Mouse (Mus musculus) bone marrow, adult 2 months (tissue): ENCODE measurements around the gene Sp4. TPM values are rescaled to one million over a fixed set of nuclear protein-coding genes. Genes with fewer than 3 reads are reported as not detected.

Experiments
- H3K27ac ChIP-seq: fragments of 200-500 bp; 2 replicates; pipeline ENCODE4 v1.5.1; 2012; ENCODE audit warnings: low read depth, mild to moderate bottlenecking, control low read depth, inconsistent platforms, low read length; ENCODE audit not compliant: control insufficient read depth, poor library complexity, insufficient read depth
- H3K4me1 ChIP-seq: fragments of 200-500 bp; 2 replicates; pipeline ENCODE4 v1.6.1; 2011; ENCODE audit warnings: low read length; ENCODE audit not compliant: control insufficient read depth, insufficient read depth
- H3K4me3 ChIP-seq: fragments of 200-500 bp; replicated peaks from 2 replicates; pipeline ENCODE3; 2011; ENCODE audit warnings: mild to moderate bottlenecking, low read depth, low read length, control low read depth; ENCODE audit not compliant: control insufficient read depth
- CTCF ChIP-seq: fragments of 200-500 bp; IDR thresholded peaks from 2 replicates; pipeline ENCODE4 v1.5.1; 2011; ENCODE audit warnings: low read length, control low read depth; ENCODE audit not compliant: control insufficient read depth, insufficient read depth
- POLR2A ChIP-seq: fragments of 200-500 bp; IDR thresholded peaks from 2 replicates; pipeline ENCODE4 v1.6.1; 2011; ENCODE audit warnings: low read depth, mild to moderate bottlenecking, control low read depth, low read length, borderline replicate concordance; ENCODE audit not compliant: control insufficient read depth
- WGBS: fragments of 180-500 bp; shearing (Covaris S2); methylation state at CpG from one replicate; pipeline ENCODE4 v1.1.7; 2018; 5-methylcytosine and 5-hydroxymethylcytosine counted together
- polyA plus RNA-seq: library from polyadenylated mRNA; stranded (reverse); fragments of >200 nt; gene quantifications from 2 replicates; pipeline ENCODE4 v1.2.4, GENCODE M21; 2011; ENCODE audit warnings: low replicate concordance; ENCODE audit not compliant: missing spikeins, insufficient read depth, insufficient read length

Gene Sp4
- polyA plus RNA-seq, 1 experiment = 11.0 TPM

GRCm38 (mm10) chr12:118221182-118221581, 80.1 kb downstream of the Sp4 start:
- WGBS = under 1% methylated on average over 3 of the region's 3 CpGs
- H3K27ac ChIP-seq = no peak overlapping the region
- TF ChIP-seq CTCF = no peak
- TF ChIP-seq POLR2A = no peak
- H3K4me3 ChIP-seq = no peak overlapping the region
- no peaks in the 10 kb centered on the region; the same call in 1 of the 2 replicates for H3K4me1 ChIP-seq

- no peaks in the 10 kb centered on the region; the same call in 1 of the 2 replicates for H3K4me1 ChIP-seq
- H3K27ac ChIP-seq = no peak overlapping the region
- TF ChIP-seq CTCF (no peak), POLR2A (no peak)
- H3K4me3 ChIP-seq = no peak overlapping the region
Observed at GRCm38 (mm10) chr12:118220062-118220461, 81.2 kb downstream of the Sp4 start.

DNA sequence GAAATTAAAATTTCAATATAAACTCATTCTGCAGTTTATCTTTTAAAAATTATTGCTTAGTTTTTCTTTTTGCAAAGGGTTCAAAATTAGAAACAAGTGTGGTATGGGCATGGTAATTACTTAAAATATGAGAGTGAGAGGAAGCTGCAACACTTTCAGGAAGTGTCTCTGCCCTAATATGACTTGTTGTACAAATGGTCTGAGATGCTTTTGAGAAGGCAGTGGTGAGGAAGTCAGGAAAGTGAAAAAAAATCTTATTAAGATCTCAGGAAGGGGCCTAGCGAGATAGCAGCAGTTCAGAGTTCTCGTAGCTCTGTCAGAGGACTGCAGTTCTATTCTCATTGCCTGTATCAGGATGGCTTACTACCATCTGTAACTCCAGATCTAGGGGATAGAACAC, 89.1 kb downstream of the Sp4 start:
- WGBS = 8% methylated on average over 2 of the region's 2 CpGs
- H3K27ac ChIP-seq = no peak overlapping the region
- TF ChIP-seq CTCF = no peak
- TF ChIP-seq POLR2A = no peak
- no peaks in the 10 kb centered on the region for H3K4me1 ChIP-seq
- no peak overlapping the region for H3K4me3 ChIP-seq

GRCm38 (mm10) chr12:118198386-118199093, 102.7 kb downstream of the Sp4 start, which contains the start of gene Dnah11:
Gene Dnah11 (minus strand): TSS chr12:118199043.
- under 1% methylated on average over 47 of the region's 47 CpGs for WGBS
- H3K27ac ChIP-seq = no peak within 1 kb of the TSS
- no peaks in the 10 kb centered on the region for H3K4me1 ChIP-seq
- TF ChIP-seq CTCF (no peak), POLR2A (no peak)
- H3K4me3 ChIP-seq = peak within 1 kb of the TSS; percentile 37

DNA sequence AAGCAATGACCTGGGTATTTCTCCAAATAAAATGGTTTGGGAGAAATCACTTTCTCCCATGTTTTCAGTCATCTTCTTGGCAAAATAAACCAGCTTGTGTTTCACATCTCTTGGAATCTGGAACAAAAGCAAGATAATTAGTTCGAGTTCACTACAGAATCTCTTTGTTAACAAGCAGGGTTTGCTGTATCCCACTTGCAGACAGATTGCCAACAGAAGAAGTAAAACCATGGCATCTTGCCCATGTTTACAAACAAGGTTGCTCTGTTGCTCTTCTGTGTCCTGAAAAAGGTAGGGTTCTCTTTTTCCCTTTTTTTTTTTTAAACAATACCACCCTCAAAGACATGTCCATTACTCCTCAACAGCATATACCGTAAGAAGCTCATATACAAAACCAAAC, 104.7 kb downstream of the Sp4 start:
- Histone ChIP-seq H3K4me3 (no peak overlapping the region), H3K27ac (no peak overlapping the region), H3K4me1 (no peaks in the 10 kb centered on the region)
- TF ChIP-seq POLR2A = no peak
- TF ChIP-seq CTCF = no peak
- 66% methylated on average over 2 of the region's 2 CpGs for WGBS

GRCm38 (mm10) chr12:118189535-118189934, 111.7 kb downstream of the Sp4 start:
- Histone ChIP-seq H3K27ac (no peak overlapping the region), H3K4me3 (no peak overlapping the region), H3K4me1 (no peaks in the 10 kb centered on the region; the same call in 1 of the 2 replicates)
- TF ChIP-seq CTCF (no peak), POLR2A (no peak)
- 48% methylated on average over 3 of the region's 3 CpGs for WGBS

DNA sequence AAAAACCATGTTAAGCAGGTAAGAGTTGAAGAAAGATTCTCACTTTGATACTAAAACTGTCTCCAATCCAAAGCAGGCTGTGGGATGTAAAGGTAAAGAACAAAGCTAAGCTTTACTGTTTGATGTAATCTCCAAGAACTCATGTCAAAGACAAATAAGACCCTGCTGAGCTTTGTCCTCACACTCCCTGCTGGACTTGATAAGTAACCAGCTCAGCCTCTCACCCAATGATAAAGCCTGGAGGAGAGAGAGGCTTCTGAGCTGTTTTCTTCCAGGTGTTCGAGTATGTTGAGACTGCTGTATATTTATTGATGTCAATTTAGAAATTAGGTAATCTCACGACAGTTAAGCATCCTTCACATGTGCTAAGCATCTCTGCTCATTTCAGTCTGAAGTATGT, 113.6 kb downstream of the Sp4 start:
- H3K27ac ChIP-seq = no peak overlapping the region
- H3K4me1 ChIP-seq = no peaks in the 10 kb centered on the region; the same call in 1 of the 2 replicates
- TF ChIP-seq CTCF (no peak), POLR2A (no peak)
- H3K4me3 ChIP-seq = no peak overlapping the region
- WGBS = 77% methylated on average over 2 of the region's 2 CpGs

DNA sequence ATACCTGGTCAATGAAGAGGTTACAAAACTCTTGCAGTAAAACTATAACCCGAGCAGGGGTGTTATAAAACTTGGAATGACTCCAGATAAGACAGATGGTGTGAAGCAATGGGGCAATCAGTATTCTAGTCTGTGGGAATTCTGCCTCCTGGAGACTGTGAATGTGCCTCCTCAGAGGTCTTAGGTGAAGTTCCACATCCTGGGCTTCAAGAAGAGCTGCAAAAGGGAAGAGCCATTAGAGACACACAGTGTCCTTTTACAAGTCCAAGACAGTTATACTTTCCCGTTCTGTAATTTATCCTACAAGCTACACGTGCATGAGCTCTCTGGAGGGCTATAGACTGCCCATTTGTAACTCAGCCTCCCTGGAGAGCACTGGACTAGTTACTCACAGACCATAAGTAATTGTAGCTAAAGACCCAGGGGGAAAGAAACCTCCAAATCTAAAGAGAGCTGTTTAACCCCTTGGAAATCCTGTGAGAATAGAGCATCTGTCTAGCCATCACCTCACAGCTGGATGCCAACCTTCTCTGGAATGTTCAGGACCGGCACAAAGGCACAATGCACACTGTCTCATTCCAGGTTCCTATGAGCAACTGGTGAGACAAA, 114.3 kb downstream of the Sp4 start:
- no peak overlapping the region for H3K27ac ChIP-seq
- H3K4me3 ChIP-seq = no peak overlapping the region
- TF ChIP-seq POLR2A = no peak
- no peak for TF ChIP-seq CTCF
- WGBS = 66% methylated on average over 4 of the region's 4 CpGs
- H3K4me1 ChIP-seq = no peaks in the 10 kb centered on the region; the same call in 1 of the 2 replicates
